Mouse (Mus musculus) brain, embryonic 18.5 days (tissue): ENCODE data around the gene Pidd1.

Experiments used
- DNase-seq: peaks from one replicate; pipeline ENCODE4 v3.0.0-alpha.2; 2012; ENCODE audit warnings: low read depth, low spot score

The Pidd1 gene

GRCm38 (mm10) chr7:141435856-141436522 is 7.8 kb downstream of the Pidd1 start:
- no peak for DNase-seq

DNA sequence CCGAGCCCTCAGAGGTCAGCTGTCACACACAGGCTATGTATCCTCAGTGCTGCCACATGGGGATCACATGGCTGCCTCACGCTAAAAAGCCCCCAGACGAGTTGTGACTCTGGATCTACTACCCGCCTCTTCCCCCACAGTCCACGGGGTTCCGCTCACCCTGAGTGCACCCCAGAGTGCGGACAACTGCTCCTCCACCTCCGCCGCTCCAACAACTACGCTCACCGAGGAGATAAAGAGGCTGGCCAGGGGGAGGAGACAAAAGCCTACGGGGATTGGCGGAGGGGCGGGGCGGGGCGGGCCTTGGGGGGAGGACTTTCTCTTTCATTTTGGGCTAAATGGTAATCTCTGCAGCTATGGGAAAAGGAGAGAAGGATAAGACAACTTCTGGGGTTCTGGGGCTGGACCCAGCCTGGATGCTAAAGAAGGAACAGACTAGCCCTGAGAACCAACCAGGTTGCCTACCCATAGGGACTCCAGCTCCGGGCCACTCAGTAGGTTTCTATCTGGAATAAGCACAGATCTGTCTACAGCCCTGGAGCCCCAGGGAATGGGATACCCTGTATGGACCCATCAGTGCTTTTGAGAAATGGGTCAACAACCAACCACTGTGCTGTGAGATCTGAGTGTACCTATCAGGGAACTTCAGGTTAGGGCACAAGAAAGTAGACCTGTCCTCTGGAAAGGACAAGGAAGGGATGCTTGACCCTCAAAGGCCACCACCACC is 8.5 kb downstream of the Pidd1 start:
- DNase-seq, result no peak

DNA sequence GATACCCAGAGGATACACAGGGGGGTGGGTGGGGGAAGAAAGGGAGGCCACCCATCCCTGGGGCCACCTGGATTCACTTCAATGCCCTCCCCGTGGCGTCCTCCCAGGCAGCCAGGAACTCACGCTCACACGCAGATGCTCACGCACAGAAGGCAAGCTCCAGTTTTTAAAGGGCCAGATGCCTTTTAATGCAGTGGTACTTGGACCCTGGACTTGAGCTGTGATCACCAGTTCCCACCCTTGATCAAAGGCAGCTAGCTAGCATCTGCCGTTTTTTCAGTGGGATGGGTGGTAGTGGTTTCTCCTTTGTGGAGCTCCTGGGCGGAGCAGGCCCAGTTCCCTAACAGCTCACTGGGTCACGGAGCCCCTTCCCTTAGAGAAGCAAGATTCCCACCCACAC is 9.4 kb downstream of the Pidd1 start:
- no peak for DNase-seq

GRCm38 (mm10) chr7:141433517-141434400 is 10.1 kb downstream of the Pidd1 start:
- DNase-seq, result no peak

DNA sequence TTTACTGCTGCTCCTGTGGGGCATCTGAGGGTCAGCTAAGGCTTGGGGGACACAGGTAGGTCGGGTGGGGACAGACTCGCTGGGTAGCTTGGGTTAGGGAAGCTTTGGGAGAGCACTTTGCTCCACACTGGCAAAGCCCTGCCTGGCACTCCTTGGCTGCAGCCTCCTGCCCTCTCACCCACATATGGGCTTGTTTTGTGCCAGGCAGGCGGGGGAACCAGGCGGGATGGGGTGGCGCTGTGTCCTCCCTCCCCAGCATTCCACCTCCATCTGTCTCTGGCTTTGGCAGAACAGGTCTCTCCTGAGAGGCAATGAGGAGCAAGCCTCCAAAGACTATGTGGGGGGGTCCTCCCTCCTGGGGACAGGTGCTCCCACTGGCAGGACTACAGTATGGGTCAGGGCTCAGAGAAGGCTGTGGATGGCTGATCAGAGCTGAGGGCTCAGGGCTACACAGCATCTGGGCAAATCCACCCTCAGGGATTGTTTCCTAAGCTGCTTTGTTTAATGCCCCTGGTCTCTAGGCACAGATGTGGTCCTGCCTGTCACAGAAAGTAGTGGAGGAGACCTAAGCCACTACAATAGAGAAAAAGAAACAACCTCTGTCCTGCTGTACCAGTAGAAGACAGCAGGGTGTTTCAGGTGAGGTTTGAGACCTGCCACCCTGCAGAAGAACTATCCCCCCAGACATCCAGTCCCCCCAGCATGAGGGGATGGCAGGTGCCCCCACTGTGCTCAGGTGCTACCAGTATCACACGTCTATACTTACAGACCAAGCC is 10.9 kb downstream of the Pidd1 start:
- DNase-seq, result no peak

GRCm38 (mm10) chr7:141432186-141432611 is 11.6 kb downstream of the Pidd1 start:
- no peak for DNase-seq

- no peak for DNase-seq
These were observed 12.2 kb downstream of the Pidd1 start for GRCm38 (mm10) chr7:141431434-141432185.

DNA sequence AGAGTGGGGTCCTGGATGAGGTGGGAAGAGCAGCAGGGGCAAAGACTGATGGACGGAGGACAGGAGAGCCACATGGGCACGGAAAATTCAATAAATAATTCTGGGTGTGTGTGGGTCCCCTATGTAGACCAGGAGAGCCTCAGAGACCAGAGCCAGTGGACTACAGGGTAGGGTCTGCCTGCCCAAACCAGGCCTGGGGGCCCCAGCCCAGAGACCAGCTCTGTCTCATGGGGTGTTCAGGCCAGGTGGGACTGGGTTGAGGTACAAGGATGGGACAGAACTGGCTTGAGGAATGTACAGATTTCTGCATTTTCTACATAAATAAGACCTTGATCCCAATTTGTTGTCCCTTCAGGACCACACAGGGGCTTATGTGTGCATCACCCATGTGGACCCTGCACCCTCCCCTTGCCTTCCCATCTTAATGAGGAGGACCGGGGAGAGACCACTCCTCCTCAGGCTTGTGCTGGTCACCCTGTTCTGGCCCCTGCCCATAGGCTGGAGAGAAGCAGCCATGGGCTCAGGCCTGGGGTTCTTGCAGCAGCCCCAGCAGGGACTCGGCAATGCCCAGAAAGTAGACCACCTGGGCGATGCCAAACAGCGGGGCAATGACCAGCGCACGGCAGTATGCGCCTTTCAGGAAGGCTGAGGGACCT is 13.1 kb downstream of the Pidd1 start:
- DNase-seq, result no peak

- no peak for DNase-seq
These were observed 13.8 kb downstream of the Pidd1 start for GRCm38 (mm10) chr7:141429840-141430584.

DNA sequence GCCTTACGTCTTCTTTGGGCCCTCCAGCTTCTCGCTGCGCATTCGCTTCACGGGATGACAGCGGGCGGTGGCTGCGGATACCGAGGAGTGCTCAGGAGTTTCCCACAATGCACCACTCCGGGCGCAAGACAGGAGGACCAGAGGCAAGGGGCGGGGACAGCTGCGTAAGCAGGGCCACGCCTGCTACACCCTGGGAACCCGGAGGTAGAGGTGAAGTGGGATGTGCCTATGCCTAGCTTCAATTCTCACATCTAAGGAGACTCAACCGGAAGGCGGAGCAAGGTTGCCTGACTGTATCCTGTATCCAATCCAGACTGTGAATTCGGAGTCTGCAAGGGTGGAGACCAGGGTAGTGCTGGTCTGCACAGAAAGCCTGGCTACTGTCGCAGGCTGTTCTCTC is 14.5 kb downstream of the Pidd1 start, which contains the start of gene Cend1:
TSS of gene Cend1 (minus strand) at position 182 of the 400 bp plus-strand sequence.
- DNase-seq, result peak; percentile 71

- no peak for DNase-seq
These were observed 15.1 kb downstream of the Pidd1 start for GRCm38 (mm10) chr7:141428701-141429100.

DNA sequence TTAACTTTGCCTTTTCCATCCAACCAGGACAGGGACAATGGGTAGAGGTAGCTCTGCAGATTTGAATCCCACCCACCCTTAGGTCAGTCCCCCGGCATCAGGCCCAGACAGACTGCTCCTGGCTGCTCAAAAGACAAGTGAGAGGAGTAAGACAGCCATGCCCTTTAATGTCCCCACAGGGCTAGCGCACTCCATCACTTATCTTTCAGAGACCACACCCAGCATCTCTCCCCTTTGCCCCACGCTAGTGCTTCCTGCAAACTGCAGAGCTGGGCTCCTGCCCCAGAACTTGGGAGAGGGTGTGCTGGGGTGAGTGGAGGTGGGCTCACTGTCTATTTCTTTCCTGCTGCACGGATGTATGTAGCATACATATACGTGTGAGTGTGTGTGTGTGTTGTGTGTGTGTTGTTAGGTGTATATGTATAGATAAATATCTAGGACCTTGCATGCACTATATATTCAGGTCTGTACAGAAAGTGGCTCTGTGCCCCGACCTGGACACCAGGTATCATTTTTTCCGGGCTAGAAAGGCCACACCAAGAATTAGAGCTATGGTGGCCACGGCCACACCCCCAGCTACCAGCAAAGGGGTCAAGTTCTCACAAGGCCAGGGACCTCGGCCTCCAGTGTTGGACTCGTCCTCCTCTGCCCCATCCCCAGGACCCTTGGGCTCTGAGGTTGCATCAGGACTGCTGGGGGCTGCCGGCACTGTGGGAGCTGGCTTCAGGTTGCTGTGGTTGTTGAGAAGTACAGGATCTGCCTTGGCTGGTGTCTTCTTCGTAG is 16.7 kb downstream of the Pidd1 start:
- DNase-seq, result no peak

DNA sequence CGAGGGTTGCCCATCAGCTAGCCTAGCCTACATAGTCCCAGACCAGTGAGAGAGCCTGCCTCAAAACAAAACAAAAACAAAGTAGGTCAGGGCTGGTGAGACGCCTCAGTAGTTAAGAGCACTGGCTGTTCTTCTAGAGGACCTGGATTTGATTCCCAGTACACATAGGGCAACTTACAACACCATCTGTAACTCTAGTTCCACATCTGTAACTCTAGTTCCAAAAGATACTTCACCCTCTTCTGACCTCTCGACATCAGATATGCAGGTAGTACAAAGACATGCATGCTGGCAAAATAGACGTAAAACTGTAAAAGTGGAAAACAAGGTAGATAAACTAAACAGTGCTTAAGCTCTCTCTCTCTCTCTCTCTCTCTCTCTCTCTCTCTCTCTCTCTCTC is 20.0 kb downstream of the Pidd1 start:
- no peak for DNase-seq

DNA sequence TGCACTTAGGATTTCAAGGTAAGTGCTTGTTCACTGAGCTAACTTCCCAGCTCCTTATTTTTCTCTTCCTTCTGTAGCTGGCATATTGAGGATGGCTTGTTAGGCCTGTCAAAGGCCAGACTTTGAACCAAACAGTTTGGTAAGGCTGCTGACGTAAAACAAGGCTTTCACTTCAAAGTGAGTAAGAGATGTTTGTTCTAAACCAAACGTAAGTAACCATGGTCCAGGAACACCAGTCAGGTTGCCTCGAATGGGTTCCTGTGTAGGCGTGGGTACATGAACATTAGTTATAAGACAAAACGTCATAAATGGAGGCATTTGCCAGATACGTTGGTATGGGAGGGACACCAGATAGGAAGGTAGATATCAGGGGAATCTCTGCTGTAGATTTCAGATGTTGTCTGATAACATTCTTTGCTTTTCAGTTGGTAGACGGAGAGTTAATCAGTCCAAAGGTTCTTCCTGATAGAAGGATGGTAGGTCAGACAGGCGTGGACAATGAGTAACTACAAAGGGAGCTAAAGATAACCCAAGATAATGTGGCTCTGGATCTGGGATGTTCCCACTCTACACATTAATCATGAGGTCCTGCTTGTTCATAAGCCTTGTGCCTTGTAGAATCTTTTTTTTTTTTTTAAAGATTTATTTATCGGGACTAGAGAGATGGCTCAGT is 23.7 kb downstream of the Pidd1 start:
- DNase-seq, result no peak

GRCm38 (mm10) chr7:141418970-141419369 is 24.9 kb downstream of the Pidd1 start:
- DNase-seq, result no peak

DNA sequence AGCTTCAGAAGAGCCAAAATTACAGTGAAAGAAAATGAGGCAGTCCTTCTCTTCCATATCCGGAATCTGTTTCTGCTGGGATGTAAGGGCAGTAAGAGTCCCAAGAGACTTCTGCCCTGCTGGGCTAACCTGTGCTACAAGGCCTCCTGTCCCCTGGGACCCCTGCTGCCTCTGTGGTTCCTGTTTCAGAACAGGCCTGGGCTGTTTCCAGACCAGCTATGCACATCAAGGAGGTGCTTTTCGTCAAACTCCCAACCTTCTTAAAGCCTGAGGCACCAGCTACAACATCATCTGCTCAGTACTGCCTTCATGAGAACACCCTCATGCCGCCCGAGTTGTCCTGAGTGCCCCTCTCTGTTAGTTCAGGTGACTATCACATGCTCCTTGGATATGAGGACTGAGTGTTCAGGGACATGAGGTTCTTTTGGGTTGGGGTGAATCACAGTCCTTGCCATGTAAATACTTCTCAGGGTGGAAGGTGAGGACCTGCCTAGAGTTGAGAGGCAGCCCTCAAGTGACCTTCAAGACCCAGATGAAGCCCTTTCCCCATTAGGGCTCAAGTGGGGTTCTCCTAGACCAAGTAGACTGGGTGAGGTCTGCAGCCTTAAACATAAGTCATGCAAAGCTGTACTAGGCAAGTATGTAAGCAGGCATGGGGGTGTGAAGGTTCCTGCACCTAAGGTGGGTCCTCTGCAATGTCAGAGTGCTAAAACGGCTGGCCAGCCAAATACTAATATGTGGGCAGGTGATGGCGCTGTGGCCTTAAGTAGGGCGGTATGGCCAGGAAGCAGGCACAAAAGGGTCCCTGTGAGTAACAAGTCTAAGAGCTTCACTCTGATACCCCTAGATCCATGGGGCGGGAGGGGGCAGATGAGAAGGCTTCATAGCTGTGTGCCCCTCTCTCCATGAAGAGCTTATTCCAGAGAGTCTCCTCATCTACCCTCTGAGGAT is 25.8 kb downstream of the Pidd1 start:
- no peak for DNase-seq
